Mouse (Mus musculus) kidney, adult 10 weeks (tissue): ENCODE measurements around the gene Gas7. TPM values are rescaled to one million over a fixed set of nuclear protein-coding genes. Genes with fewer than 3 reads are reported as not detected.

Experiments used
- polyA plus RNA-seq: library from polyadenylated mRNA; stranded (reverse); fragments of 350-450 nt; fragmentation: Illumina TruSeq; extraction: RNeasy Lipid Tissue Mini Kit (QIAGEN cat#74804); gene quantifications from one replicate; pipeline ENCODE4 v1.2.3, GENCODE M21; 2014; ENCODE audit warnings: low read depth, low replicate concordance

Gas7 gene
- 3.1 TPM for polyA plus RNA-seq

GRCm38 (mm10) chr11:67454874-67455526 lies at the start of gene Gas7:
Gas7 (plus strand) TSS chr11:67455437.

GRCm38 (mm10) chr11:67694703-67695376 lies 239.6 kb downstream of the Gas7 start, which contains the start of gene Rcvrn:
Rcvrn (plus strand) TSS chr11:67695326.

Other genes starting within 250 kb of the Gas7 start
- not detected for gene Myh4, start 217.4 kb upstream of the Gas7 start, polyA plus RNA-seq
- not detected for gene Myh8, start 178.3 kb upstream of the Gas7 start, polyA plus RNA-seq
- not detected for gene Myh13, start 133.8 kb upstream of the Gas7 start, polyA plus RNA-seq
- gene Rcvrn, start 239.9 kb downstream of the Gas7 start, polyA plus RNA-seq = not detected